Mouse (Mus musculus) kidney, embryonic 16.5 days (tissue): Measurements from ENCODE around the gene Olfr523. TPM values are rescaled to one million over a fixed set of nuclear protein-coding genes. Genes with fewer than 3 reads are reported as not detected.

Source experiments
- ATAC-seq: fragments of 200-750 bp; cut with Nextera tagmentation; 2 replicates; pipeline ENCODE4 v1.8.0; 2017; ENCODE audit warnings: moderate TSS enrichment; ENCODE audit not compliant: low FRiP score, low TSS enrichment
- H3K27ac ChIP-seq: fragments of 300-500 bp; sonication (generic); 2 replicates; pipeline ENCODE4 v1.5.1; 2014; ENCODE audit warnings: low read length
- H3K27me3 ChIP-seq: fragments of 300-500 bp; sonication (generic); 2 replicates; pipeline ENCODE4 v1.6.1; 2014; ENCODE audit warnings: low read length, control low read depth, mixed read lengths; ENCODE audit not compliant: insufficient read depth
- H3K36me3 ChIP-seq: fragments of 300-500 bp; sonication (generic); 2 replicates; pipeline ENCODE4 v1.6.1; 2014; ENCODE audit warnings: low read length, control low read depth, mixed read lengths; ENCODE audit not compliant: insufficient read depth
- H3K4me1 ChIP-seq: fragments of 300-500 bp; sonication (generic); 2 replicates; pipeline ENCODE4 v1.6.1; 2014; ENCODE audit warnings: low read length, control low read depth, mixed read lengths; ENCODE audit not compliant: insufficient read depth
- H3K4me2 ChIP-seq: fragments of 300-500 bp; sonication (generic); replicated peaks from 2 replicates; pipeline ENCODE4 v1.6.1; 2014; ENCODE audit warnings: low read depth, low read length
- H3K4me3 ChIP-seq: fragments of 300-500 bp; sonication (generic); 2 replicates; pipeline ENCODE4 v1.5.1; 2014; ENCODE audit warnings: mild to moderate bottlenecking, low read length
- H3K9ac ChIP-seq: fragments of 300-500 bp; sonication (generic); replicated peaks from 2 replicates; pipeline ENCODE4 v1.6.1; 2014; ENCODE audit warnings: low read length
- H3K9me3 ChIP-seq: fragments of 300-500 bp; sonication (generic); 2 replicates; pipeline ENCODE4 v1.6.1; 2016; ENCODE audit warnings: low read length, control low read depth
- WGBS: fragments of 180-500 bp; shearing (Covaris S2); extraction: QIAGEN DNeasy Blood & Tissue Kit; methylation state at CpG from one replicate; pipeline ENCODE4 v1.1.7; 2014; 5-methylcytosine and 5-hydroxymethylcytosine counted together
- polyA plus RNA-seq: library from polyadenylated mRNA; unstranded; fragments of >200 nt; fragmentation: Nextera tagmentation; extraction: Ambion mirVana; gene quantifications from 2 replicates; pipeline ENCODE4 v1.2.1, GENCODE M21; 2015

Gene Olfr523
- polyA plus RNA-seq, 1 experiment from 2014 or later, result not detected

- no peaks in the 10 kb centered on the region for H3K27me3 ChIP-seq
- WGBS, result 1% methylated on average over 39 of the region's 39 CpGs
- 0 out of 2 replicates have a peak, but pooled peaks cover 5% of the 10 kb centered on the region for H3K36me3 ChIP-seq
These were observed 35.6 kb upstream of the Olfr523 start, which contains the start of gene Mtg1 for GRCm38 (mm10) chr7:140137135-140138020. Gene Mtg1 (plus strand): TSS chr7:140137564.

DNA sequence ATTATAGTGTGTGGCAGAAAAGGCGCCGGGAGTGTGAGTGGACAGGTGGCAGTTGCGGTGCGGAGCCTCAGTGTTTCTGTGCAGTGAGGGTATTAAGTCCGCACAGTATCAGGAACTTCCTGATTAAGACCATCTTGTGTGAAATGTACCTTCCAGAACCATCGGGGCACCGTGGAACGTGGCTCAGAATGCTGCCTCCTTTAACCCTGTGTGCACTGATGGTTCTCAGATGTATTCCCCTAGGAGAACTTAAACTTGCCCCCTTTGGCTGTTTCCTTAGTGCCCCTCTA, 35.1 kb upstream of the Olfr523 start:
- Histone ChIP-seq H3K27me3 (no peaks in the 10 kb centered on the region), H3K9me3 (no peaks in the 10 kb centered on the region), H3K4me1 (peaks cover 6% of the 10 kb centered on the region), H3K27ac (peak overlapping the region; percentile 84), H3K36me3 (0 out of 2 replicates have a peak, but pooled peaks cover 5% of the 10 kb centered on the region), H3K9ac (peak overlapping the region; percentile 94), H3K4me2 (peak overlapping the region; percentile 80), H3K4me3 (peak overlapping the region; percentile 76)
- ATAC-seq, result no peak
- WGBS, result 3% methylated on average over 8 of the region's 8 CpGs

More at GRCm38 (mm10) chr7:140137135-140138020, 35.6 kb upstream of the Olfr523 start, which contains the start of gene Mtg1:
- peak; percentile 99 for ATAC-seq
- Histone ChIP-seq H3K9me3 (no peaks in the 10 kb centered on the region), H3K9ac (peak within 1 kb of the TSS; percentile 94), H3K4me3 (peak within 1 kb of the TSS; percentile 76), H3K4me2 (peak within 1 kb of the TSS; percentile 80), H3K4me1 (peaks cover 6% of the 10 kb centered on the region), H3K27ac (peak within 1 kb of the TSS; percentile 84)

DNA sequence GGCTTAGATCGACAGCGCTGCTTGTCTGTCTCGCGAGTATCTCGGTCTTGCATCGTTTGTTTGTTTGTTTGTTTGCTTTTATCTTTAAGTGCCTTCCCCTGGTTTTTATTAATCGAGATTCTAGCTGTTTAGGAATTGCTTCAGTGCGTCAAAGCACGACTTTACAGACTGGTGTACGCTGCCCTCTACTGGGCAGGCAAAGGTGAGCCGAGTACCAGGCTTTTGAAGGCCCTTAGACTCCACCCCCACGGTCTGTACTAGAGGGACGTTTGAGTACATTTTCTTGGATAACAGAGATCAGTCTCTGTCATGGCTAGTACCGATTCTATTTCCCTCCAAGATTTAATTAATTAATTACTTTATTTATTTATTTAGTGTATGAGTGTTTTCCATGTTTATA, 31.7 kb upstream of the Olfr523 start:
- Histone ChIP-seq H3K9ac (no peak overlapping the region), H3K4me2 (no peak overlapping the region), H3K4me1 (peaks cover 6% of the 10 kb centered on the region), H3K4me3 (no peak overlapping the region), H3K9me3 (no peaks in the 10 kb centered on the region), H3K36me3 (no peaks in the 10 kb centered on the region), H3K27ac (no peak overlapping the region), H3K27me3 (no peaks in the 10 kb centered on the region)
- 5% methylated on average over 14 of the region's 14 CpGs for WGBS
- ATAC-seq, result no peak

- H3K4me3 ChIP-seq, result no peak overlapping the region
- no peak for ATAC-seq
- no peak overlapping the region for H3K4me2 ChIP-seq
- whole genome bisulfite sequencing, result 86% methylated on average over 4 of the region's 4 CpGs
- 0 out of 2 replicates have a peak, but pooled peaks cover 3% of the 10 kb centered on the region for H3K36me3 ChIP-seq
- no peak overlapping the region for H3K27ac ChIP-seq
- no peaks in the 10 kb centered on the region for H3K4me1 ChIP-seq
- no peaks in the 10 kb centered on the region for H3K27me3 ChIP-seq
- H3K9me3 ChIP-seq, result no peaks in the 10 kb centered on the region
- H3K9ac ChIP-seq, result no peak overlapping the region
These were observed 28.5 kb upstream of the Olfr523 start for GRCm38 (mm10) chr7:140144550-140144949.

GRCm38 (mm10) chr7:140153383-140153782, 19.6 kb upstream of the Olfr523 start:
- peaks cover 19% of the 10 kb centered on the region for H3K27me3 ChIP-seq
- 5% methylated on average over 28 of the region's 28 CpGs for WGBS
- no peaks in the 10 kb centered on the region for H3K36me3 ChIP-seq
- H3K9ac ChIP-seq, result peak overlapping the region; percentile 34; the same call in 1 of the 2 replicates
- no peak for ATAC-seq
- no peaks in the 10 kb centered on the region for H3K9me3 ChIP-seq
- peaks cover 9% of the 10 kb centered on the region; the same call in 1 of the 2 replicates for H3K4me1 ChIP-seq
- peak overlapping the region; percentile 50 for H3K4me2 ChIP-seq
- H3K4me3 ChIP-seq, result peak overlapping the region; percentile 34
- no peak overlapping the region for H3K27ac ChIP-seq

GRCm38 (mm10) chr7:140153829-140154217, 19.2 kb upstream of the Olfr523 start:
- 21% methylated on average over 4 of the region's 4 CpGs for WGBS
- Histone ChIP-seq H3K9me3 (no peaks in the 10 kb centered on the region), H3K27me3 (peaks cover 20% of the 10 kb centered on the region), H3K4me3 (peak overlapping the region; percentile 27; the same call in 1 of the 2 replicates), H3K9ac (no peak overlapping the region), H3K27ac (no peak overlapping the region), H3K36me3 (no peaks in the 10 kb centered on the region), H3K4me2 (peak overlapping the region; percentile 50), H3K4me1 (peaks cover 9% of the 10 kb centered on the region; the same call in 1 of the 2 replicates)
- no peak for ATAC-seq

- peak within 1 kb of the TSS; percentile 27 for H3K4me3 ChIP-seq
- H3K9me3 ChIP-seq, result no peaks in the 10 kb centered on the region
- ATAC-seq, result 0 out of 2 replicates have a peak, but pooled peaks have one; percentile 23
- no peak within 1 kb of the TSS for H3K27ac ChIP-seq
- H3K27me3 ChIP-seq, result peaks cover 22% of the 10 kb centered on the region
- H3K36me3 ChIP-seq, result no peaks in the 10 kb centered on the region
- 0 out of 2 replicates have a peak within 1 kb of the TSS, but pooled peaks have one; percentile 27 for H3K9ac ChIP-seq
- 4% methylated on average over 28 of the region's 28 CpGs for WGBS
- peaks cover 9% of the 10 kb centered on the region; the same call in 1 of the 2 replicates for H3K4me1 ChIP-seq
- peak within 1 kb of the TSS; percentile 43 for H3K4me2 ChIP-seq
These were observed 18.6 kb upstream of the Olfr523 start, which contains the start of gene Sprn for GRCm38 (mm10) chr7:140154218-140154927. Gene Sprn (minus strand): TSS chr7:140154877.

GRCm38 (mm10) chr7:140160363-140160762, 12.7 kb upstream of the Olfr523 start:
- Histone ChIP-seq H3K27me3 (peaks cover 3% of the 10 kb centered on the region; the same call in 1 of the 2 replicates), H3K9ac (no peak overlapping the region), H3K36me3 (no peaks in the 10 kb centered on the region), H3K4me3 (no peak overlapping the region), H3K9me3 (no peaks in the 10 kb centered on the region), H3K27ac (no peak overlapping the region), H3K4me1 (no peaks in the 10 kb centered on the region), H3K4me2 (no peak overlapping the region)
- ATAC-seq, result no peak
- 85% methylated on average over 3 of the region's 3 CpGs for WGBS

DNA sequence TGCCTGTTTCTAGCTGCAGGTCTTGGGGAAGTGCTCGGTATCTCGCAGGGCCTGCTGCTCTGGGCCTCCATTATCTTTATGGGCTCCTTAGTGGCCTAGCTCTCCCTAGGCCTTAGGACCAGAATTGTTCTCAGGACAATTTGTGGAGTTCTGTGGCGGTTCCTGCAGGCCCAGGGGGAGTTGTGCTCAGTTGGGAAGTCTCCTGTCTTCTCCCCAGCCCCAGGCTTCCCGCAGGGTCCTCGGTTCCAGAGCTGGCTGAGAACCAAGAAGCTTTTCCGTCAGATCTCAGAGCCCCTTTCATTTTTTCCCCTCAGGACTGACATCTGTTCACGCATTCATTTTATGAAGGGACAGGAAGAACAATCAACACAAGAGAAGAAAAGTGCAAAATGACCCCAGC, 8.4 kb upstream of the Olfr523 start, which contains the start of gene Olfr522:
TSS of gene Olfr522 (minus strand) at position 101 of the 400 bp plus-strand sequence.
- H3K4me2 ChIP-seq, result no peak within 1 kb of the TSS
- 73% methylated on average over 7 of the region's 7 CpGs for WGBS
- no peak for ATAC-seq
- peaks cover 5% of the 10 kb centered on the region; the same call in 1 of the 2 replicates for H3K9me3 ChIP-seq
- no peaks in the 10 kb centered on the region for H3K36me3 ChIP-seq
- H3K4me3 ChIP-seq, result no peak within 1 kb of the TSS
- H3K4me1 ChIP-seq, result no peaks in the 10 kb centered on the region
- no peak within 1 kb of the TSS for H3K9ac ChIP-seq
- no peak within 1 kb of the TSS for H3K27ac ChIP-seq
- H3K27me3 ChIP-seq, result no peaks in the 10 kb centered on the region
